Mouse (Mus musculus) megakaryocyte, embryonic 14.5 days (primary cell): ENCODE data around the gene Fam180a.

Experiments
- FLI1 ChIP-seq: IDR thresholded peaks from 2 replicates; pipeline ENCODE4 v1.6.1; 2012; ENCODE audit warnings: low read length, inconsistent platforms, mixed read lengths
- GATA1 ChIP-seq: IDR thresholded peaks from 3 replicates; pipeline ENCODE4 v1.6.1; 2012; ENCODE audit warnings: mixed read lengths, low read length, inconsistent platforms, borderline replicate concordance

DNA sequence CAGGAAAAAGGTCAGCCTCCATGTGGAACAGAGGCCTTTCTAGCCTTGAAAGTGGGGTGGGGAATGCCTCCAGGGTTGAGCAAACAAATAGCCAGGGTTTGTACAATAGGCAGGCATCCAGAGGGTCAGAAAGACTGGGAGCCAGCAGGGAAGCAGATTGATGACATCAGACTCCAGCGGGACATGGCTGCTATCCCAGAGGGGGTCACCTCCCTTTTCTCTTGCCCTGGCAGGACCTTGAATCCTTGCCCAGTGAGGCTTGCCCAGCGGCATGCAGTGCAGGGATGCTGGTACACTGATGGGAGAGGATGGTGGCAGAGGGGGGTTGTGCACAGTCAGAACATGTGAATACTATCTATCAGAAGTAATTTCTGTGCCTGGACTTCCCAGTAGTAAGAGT is 28.9 kb downstream of the Fam180a start:
- no peak for TF ChIP-seq GATA1
- no peak for TF ChIP-seq FLI1
